Mouse (Mus musculus): ENCODE measurements around the gene Lhb. TPM values are rescaled to one million over a fixed set of nuclear protein-coding genes. Genes with fewer than 3 reads are reported as not detected.
A peak's percentile ranks its signal among the peaks of the same experiment; 100 is the strongest.

Gene Lhb
- 0.37 TPM in 1 of 2 replicates, not detected in the other for total RNA-seq (2012; rRNA removed)

- DNase-seq (ENCODE audit: low read depth, low spot score): no peak
- in situ Hi-C loops (cut with MboI; ENCODE audit: low sequenced_read_pairs in 2 of 2, unreplicated experiment in 2 of 2): no loop called here
- H3K36me3 ChIP-seq (ENCODE audit: control insufficient read depth, insufficient read depth, low read length, poor library complexity, severe bottlenecking): peaks cover 49% of the 10 kb centered on the region
- H3K9ac ChIP-seq (ENCODE audit: insufficient read depth, low read depth, low read length, poor library complexity, severe bottlenecking): no peak within 1 kb of the TSS
- H3K27ac ChIP-seq (ENCODE audit: insufficient read depth, low read depth, low read length, poor library complexity, severe bottlenecking): no peak within 1 kb of the TSS
- TF ChIP-seq MAFK (IDR thresholded peaks at IDR 0.05; ENCODE audit: insufficient read depth, low read depth, low read length): no peak
- no peak for TF ChIP-seq CHD2 (IDR thresholded peaks at IDR 0.05; ENCODE audit: low read depth, low read length)
- TF ChIP-seq ZNF384 (IDR thresholded peaks at IDR 0.05; ENCODE audit: low read depth, low read length): no peak
- no peak for TF ChIP-seq HCFC1 (IDR thresholded peaks at IDR 0.05; ENCODE audit: borderline replicate concordance, insufficient read depth, low read length)
- no peak for TF ChIP-seq ZC3H11A (IDR thresholded peaks at IDR 0.05; ENCODE audit: borderline replicate concordance, low read depth, low read length)
- H3K9me3 ChIP-seq (ENCODE audit: control insufficient read depth, insufficient read depth, low read depth, low read length): no peaks in the 10 kb centered on the region
- peak within 1 kb of the TSS in 1 of 2 experiments; percentile 9; a peak in 2 of 4 replicates for H3K4me3 ChIP-seq (ENCODE audit: insufficient read depth in 1 of 2, low read depth in 1 of 2, low read length in 2 of 2, poor library complexity in 1 of 2, severe bottlenecking in 1 of 2)
- peaks cover 6 to 41% of the 10 kb centered on the region in 2 experiments; a peak in 2 of 4 replicates for H3K4me1 ChIP-seq (ENCODE audit: control insufficient read depth in 2 of 2, insufficient read depth in 2 of 2, low read length in 2 of 2, poor library complexity in 1 of 2)
Measured at GRCm38 (mm10) chr7:45420615-45420919, at the start of gene Lhb. TSS of gene Lhb (plus strand) at chr7:45420820.

- Histone ChIP-seq H3K4me3 (ENCODE audit: insufficient read depth in 1 of 2, low read depth in 1 of 2, low read length in 2 of 2, poor library complexity in 1 of 2, severe bottlenecking in 1 of 2) (no peak overlapping the region), H3K4me1 (ENCODE audit: control insufficient read depth in 2 of 2, insufficient read depth in 2 of 2, low read length in 2 of 2, poor library complexity in 1 of 2) (peaks cover 2 to 15% of the 10 kb centered on the region in 2 experiments; a peak in 3 of 4 replicates), H3K9me3 (ENCODE audit: control insufficient read depth, insufficient read depth, low read depth, low read length) (no peaks in the 10 kb centered on the region), H3K27ac (ENCODE audit: insufficient read depth, low read depth, low read length, poor library complexity, severe bottlenecking) (no peak overlapping the region), H3K9ac (ENCODE audit: insufficient read depth, low read depth, low read length, poor library complexity, severe bottlenecking) (no peak overlapping the region), H3K36me3 (ENCODE audit: control insufficient read depth, insufficient read depth, low read length, poor library complexity, severe bottlenecking) (peaks cover 32% of the 10 kb centered on the region)
- DNase-seq (ENCODE audit: low read depth, low spot score): no peak
- in situ Hi-C loops (cut with MboI; ENCODE audit: low sequenced_read_pairs in 2 of 2, unreplicated experiment in 2 of 2): no loop called here
- no peak for TF ChIP-seq HCFC1 (IDR thresholded peaks at IDR 0.05; ENCODE audit: borderline replicate concordance, insufficient read depth, low read length)
- no peak for TF ChIP-seq ZNF384 (IDR thresholded peaks at IDR 0.05; ENCODE audit: low read depth, low read length)
Measured at GRCm38 (mm10) chr7:45372371-45372770, 48.2 kb upstream of the Lhb start.

GRCm38 (mm10) chr7:45374620-45375019 is 46.0 kb upstream of the Lhb start:
- in situ Hi-C loops (cut with MboI; ENCODE audit: low sequenced_read_pairs in 2 of 2, unreplicated experiment in 2 of 2): no loop called here
- Histone ChIP-seq H3K27ac (ENCODE audit: insufficient read depth, low read depth, low read length, poor library complexity, severe bottlenecking) (no peak overlapping the region), H3K4me3 (ENCODE audit: insufficient read depth in 1 of 2, low read depth in 1 of 2, low read length in 2 of 2, poor library complexity in 1 of 2, severe bottlenecking in 1 of 2) (no peak overlapping the region), H3K4me1 (ENCODE audit: control insufficient read depth in 2 of 2, insufficient read depth in 2 of 2, low read length in 2 of 2, poor library complexity in 1 of 2) (peaks cover 2 to 13% of the 10 kb centered on the region in 2 experiments; a peak in 3 of 4 replicates), H3K36me3 (ENCODE audit: control insufficient read depth, insufficient read depth, low read length, poor library complexity, severe bottlenecking) (peaks cover 42% of the 10 kb centered on the region), H3K9me3 (ENCODE audit: control insufficient read depth, insufficient read depth, low read depth, low read length) (no peaks in the 10 kb centered on the region), H3K9ac (ENCODE audit: insufficient read depth, low read depth, low read length, poor library complexity, severe bottlenecking) (no peak overlapping the region)
- TF ChIP-seq ZNF384 (IDR thresholded peaks at IDR 0.05; ENCODE audit: low read depth, low read length): no peak
- TF ChIP-seq CHD2 (IDR thresholded peaks at IDR 0.05; ENCODE audit: low read depth, low read length): no peak
- no peak for TF ChIP-seq MAFK (IDR thresholded peaks at IDR 0.05; ENCODE audit: insufficient read depth, low read depth, low read length)
- TF ChIP-seq HCFC1 (IDR thresholded peaks at IDR 0.05; ENCODE audit: borderline replicate concordance, insufficient read depth, low read length): no peak
- no peak for DNase-seq (ENCODE audit: low read depth, low spot score)

- Histone ChIP-seq H3K4me1 (ENCODE audit: control insufficient read depth in 2 of 2, insufficient read depth in 2 of 2, low read length in 2 of 2, poor library complexity in 1 of 2) (peaks cover 0 to 9% of the 10 kb centered on the region in 2 experiments; a peak in 2 of 4 replicates), H3K9ac (ENCODE audit: insufficient read depth, low read depth, low read length, poor library complexity, severe bottlenecking) (no peak overlapping the region), H3K4me3 (ENCODE audit: insufficient read depth in 1 of 2, low read depth in 1 of 2, low read length in 2 of 2, poor library complexity in 1 of 2, severe bottlenecking in 1 of 2) (no peak overlapping the region), H3K36me3 (ENCODE audit: control insufficient read depth, insufficient read depth, low read length, poor library complexity, severe bottlenecking) (peaks cover 56% of the 10 kb centered on the region), H3K9me3 (ENCODE audit: control insufficient read depth, insufficient read depth, low read depth, low read length) (no peaks in the 10 kb centered on the region), H3K27ac (ENCODE audit: insufficient read depth, low read depth, low read length, poor library complexity, severe bottlenecking) (no peak overlapping the region)
- no peak for DNase-seq (ENCODE audit: low read depth, low spot score)
- in situ Hi-C loops (cut with MboI; ENCODE audit: low sequenced_read_pairs in 2 of 2, unreplicated experiment in 2 of 2): no loop called here
- TF ChIP-seq HCFC1 (IDR thresholded peaks at IDR 0.05; ENCODE audit: borderline replicate concordance, insufficient read depth, low read length): no peak
- no peak for TF ChIP-seq CHD2 (IDR thresholded peaks at IDR 0.05; ENCODE audit: low read depth, low read length)
- no peak for TF ChIP-seq ZC3H11A (IDR thresholded peaks at IDR 0.05; ENCODE audit: borderline replicate concordance, low read depth, low read length)
- no peak for TF ChIP-seq ZNF384 (IDR thresholded peaks at IDR 0.05; ENCODE audit: low read depth, low read length)
- no peak for TF ChIP-seq MAFK (IDR thresholded peaks at IDR 0.05; ENCODE audit: insufficient read depth, low read depth, low read length)
Measured at GRCm38 (mm10) chr7:45376057-45376456, 44.6 kb upstream of the Lhb start.

- in situ Hi-C loops (cut with MboI; ENCODE audit: low sequenced_read_pairs in 2 of 2, unreplicated experiment in 2 of 2): no loop called here
- no peak overlapping the region for H3K4me3 ChIP-seq (ENCODE audit: insufficient read depth in 1 of 2, low read depth in 1 of 2, low read length in 2 of 2, poor library complexity in 1 of 2, severe bottlenecking in 1 of 2)
- no peak overlapping the region for H3K27ac ChIP-seq (ENCODE audit: insufficient read depth, low read depth, low read length, poor library complexity, severe bottlenecking)
- TF ChIP-seq ZNF384 (IDR thresholded peaks at IDR 0.05; ENCODE audit: low read depth, low read length): no peak
- no peak for TF ChIP-seq MAFK (IDR thresholded peaks at IDR 0.05; ENCODE audit: insufficient read depth, low read depth, low read length)
- TF ChIP-seq ZC3H11A (IDR thresholded peaks at IDR 0.05; ENCODE audit: borderline replicate concordance, low read depth, low read length): no peak
- no peak for TF ChIP-seq HCFC1 (IDR thresholded peaks at IDR 0.05; ENCODE audit: borderline replicate concordance, insufficient read depth, low read length)
- TF ChIP-seq CHD2 (IDR thresholded peaks at IDR 0.05; ENCODE audit: low read depth, low read length): no peak
- H3K9me3 ChIP-seq (ENCODE audit: control insufficient read depth, insufficient read depth, low read depth, low read length): no peaks in the 10 kb centered on the region
- no peak overlapping the region for H3K9ac ChIP-seq (ENCODE audit: insufficient read depth, low read depth, low read length, poor library complexity, severe bottlenecking)
- no peak for DNase-seq (ENCODE audit: low read depth, low spot score)
- peaks cover 74% of the 10 kb centered on the region for H3K36me3 ChIP-seq (ENCODE audit: control insufficient read depth, insufficient read depth, low read length, poor library complexity, severe bottlenecking)
- peaks cover 0 to 5% of the 10 kb centered on the region in 2 experiments; a peak in 1 of 4 replicates for H3K4me1 ChIP-seq (ENCODE audit: control insufficient read depth in 2 of 2, insufficient read depth in 2 of 2, low read length in 2 of 2, poor library complexity in 1 of 2)
Measured at GRCm38 (mm10) chr7:45386077-45386476, 34.5 kb upstream of the Lhb start.
